Mouse (Mus musculus) intestine, embryonic 15.5 days (tissue): ENCODE results near the gene Lrrn3. TPM values are rescaled to one million over a fixed set of nuclear protein-coding genes. Genes with fewer than 3 reads are reported as not detected.

ENCODE experiments used
- ATAC-seq: fragments of 200-750 bp; cut with Nextera tagmentation; 2 replicates; pipeline ENCODE4 v1.8.0; 2017; ENCODE audit warnings: moderate TSS enrichment, moderate library complexity
- H3K27ac ChIP-seq: fragments of 300-500 bp; sonication (generic); 2 replicates; pipeline ENCODE4 v1.5.1; 2015; ENCODE audit warnings: mild to moderate bottlenecking, inconsistent platforms
- H3K27me3 ChIP-seq: fragments of 300-500 bp; sonication (generic); replicated peaks from 2 replicates; pipeline ENCODE4 v1.6.1; 2015; ENCODE audit warnings: inconsistent platforms
- H3K36me3 ChIP-seq: fragments of 300-500 bp; sonication (generic); 2 replicates; pipeline ENCODE4 v1.6.1; 2015; ENCODE audit warnings: inconsistent platforms
- H3K4me1 ChIP-seq: fragments of 300-500 bp; sonication (generic); replicated peaks from 2 replicates; pipeline ENCODE4 v1.6.1; 2015; ENCODE audit warnings: inconsistent platforms
- H3K4me2 ChIP-seq: fragments of 300-500 bp; sonication (generic); replicated peaks from 2 replicates; pipeline ENCODE4 v1.6.1; 2015; ENCODE audit warnings: mild to moderate bottlenecking, inconsistent platforms
- H3K4me3 ChIP-seq: fragments of 300-500 bp; sonication (generic); replicated peaks from 2 replicates; pipeline ENCODE4 v1.5.1; 2015; ENCODE audit warnings: inconsistent platforms
- H3K9ac ChIP-seq: fragments of 300-500 bp; sonication (generic); 2 replicates; pipeline ENCODE4 v1.6.1; 2015; ENCODE audit warnings: inconsistent platforms
- H3K9me3 ChIP-seq: fragments of 300-500 bp; sonication (generic); 2 replicates; pipeline ENCODE4 v1.6.1; 2016; ENCODE audit warnings: inconsistent platforms
- WGBS: fragments of 180-500 bp; shearing (Covaris S2); methylation state at CpG from one replicate; pipeline ENCODE4 v1.1.7; 2015; 5-methylcytosine and 5-hydroxymethylcytosine counted together
- polyA plus RNA-seq: library from polyadenylated mRNA; unstranded; fragments of >200 nt; fragmentation: Nextera tagmentation; extraction: Ambion mirVana; gene quantifications from 2 replicates; pipeline ENCODE4 v1.2.1, GENCODE M21; 2015

Lrrn3 gene
- polyA plus RNA-seq, result 7.6 and 9.6 TPM in 2 replicates

DNA sequence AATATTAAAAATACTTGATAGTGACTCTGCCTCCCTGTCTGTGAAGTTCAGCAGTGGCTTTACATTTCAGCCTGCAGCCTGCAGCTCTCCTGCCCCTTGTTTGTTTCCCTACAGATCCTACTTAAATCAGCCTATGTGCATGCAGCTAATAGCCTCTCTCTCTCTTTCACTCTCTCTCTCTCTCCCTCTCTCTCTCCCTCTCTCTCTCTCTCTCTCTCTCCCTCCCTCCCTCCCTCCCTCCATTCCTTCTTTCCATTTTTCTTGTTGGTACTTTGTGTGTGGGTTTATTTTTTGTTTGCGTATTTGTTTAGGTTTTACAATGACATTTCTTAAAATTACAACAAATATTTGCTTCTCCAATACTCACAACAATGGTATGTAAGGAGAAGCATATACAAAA lies at the start of gene Lrrn3:
Lrrn3 (minus strand) TSS at position 101 of the 400 bp plus-strand sequence.
- peak within 1 kb of the TSS; percentile 26 for H3K4me3 ChIP-seq
- H3K9ac ChIP-seq, result 0 out of 2 replicates have a peak within 1 kb of the TSS, but pooled peaks have one; percentile 0
- H3K4me1 ChIP-seq, result no peaks in the 10 kb centered on the region
- no peaks in the 10 kb centered on the region for H3K36me3 ChIP-seq
- 97% methylated on average over 1 of the region's 1 CpGs for WGBS
- H3K27me3 ChIP-seq, result no peaks in the 10 kb centered on the region
- no peaks in the 10 kb centered on the region for H3K9me3 ChIP-seq
- H3K4me2 ChIP-seq, result peak within 1 kb of the TSS; percentile 59
- no peak within 1 kb of the TSS for H3K27ac ChIP-seq
- ATAC-seq, result no peak

DNA sequence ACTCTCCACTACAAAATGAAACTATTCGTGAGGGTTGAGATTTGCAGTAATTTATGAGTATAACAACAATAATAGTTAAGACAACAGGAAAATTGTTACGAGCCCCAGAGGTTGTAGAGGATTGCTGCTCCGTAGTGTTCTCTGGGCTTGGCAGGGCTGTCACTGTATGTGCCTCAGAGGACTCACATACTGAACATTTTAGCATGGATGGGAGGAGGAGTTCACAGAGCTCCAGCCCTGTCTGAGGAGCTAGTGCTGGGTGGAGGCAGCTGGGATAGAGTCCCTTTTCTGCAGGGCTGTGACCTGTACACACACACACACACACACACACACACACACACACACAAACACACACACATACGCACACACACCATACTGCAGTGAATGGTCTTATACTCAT lies 42.2 kb upstream of the Lrrn3 start:
- WGBS, result 72% methylated on average over 4 of the region's 4 CpGs
- Histone ChIP-seq H3K27ac (no peak overlapping the region), H3K4me3 (no peak overlapping the region), H3K9ac (no peak overlapping the region), H3K4me2 (no peak overlapping the region), H3K27me3 (no peaks in the 10 kb centered on the region), H3K36me3 (no peaks in the 10 kb centered on the region), H3K4me1 (no peaks in the 10 kb centered on the region), H3K9me3 (no peaks in the 10 kb centered on the region)
- no peak for ATAC-seq

DNA sequence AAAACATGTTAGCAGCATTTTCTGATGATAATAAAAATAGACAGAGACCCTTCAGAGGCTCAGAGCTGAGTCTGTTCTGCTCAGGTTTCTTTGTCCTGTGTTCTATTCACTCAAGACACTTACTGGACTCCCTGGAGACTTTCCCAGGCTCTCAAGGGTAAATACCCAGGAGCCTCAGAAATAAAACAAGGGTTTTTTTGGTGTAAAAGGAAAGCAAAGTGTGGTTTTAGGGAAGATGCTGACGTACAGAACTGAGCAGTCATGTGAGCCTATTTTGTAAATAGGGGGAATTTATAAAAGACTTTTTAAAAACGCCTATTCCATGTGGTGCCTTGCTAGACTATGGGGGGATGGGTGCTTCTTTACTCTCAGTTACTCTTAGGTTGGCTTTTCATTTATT lies 40.5 kb upstream of the Lrrn3 start:
- no peaks in the 10 kb centered on the region for H3K4me1 ChIP-seq
- ATAC-seq, result no peak
- no peaks in the 10 kb centered on the region for H3K36me3 ChIP-seq
- no peaks in the 10 kb centered on the region for H3K9me3 ChIP-seq
- no peak overlapping the region for H3K4me3 ChIP-seq
- H3K27ac ChIP-seq, result no peak overlapping the region
- H3K4me2 ChIP-seq, result no peak overlapping the region
- WGBS, result 71% methylated on average over 2 of the region's 2 CpGs
- H3K9ac ChIP-seq, result no peak overlapping the region
- H3K27me3 ChIP-seq, result no peaks in the 10 kb centered on the region

DNA sequence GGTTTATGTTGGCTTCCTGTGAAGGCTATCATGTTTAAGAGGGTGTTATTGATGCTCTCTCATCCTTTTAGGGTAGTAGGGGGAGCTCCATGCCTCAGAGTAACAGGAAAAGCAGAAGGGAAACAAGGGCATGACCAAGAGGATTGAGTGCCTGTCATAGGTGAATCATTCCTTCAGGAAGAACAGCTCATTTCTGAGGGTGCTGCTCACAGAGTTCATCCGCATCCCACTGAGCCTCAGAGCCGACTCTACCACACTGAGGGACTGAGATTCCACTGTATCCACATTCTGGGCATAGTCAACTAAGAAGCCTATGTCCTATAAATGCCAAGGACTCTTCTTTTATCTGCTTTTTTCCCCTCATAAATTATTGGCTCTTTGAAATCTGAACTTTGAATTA lies 35.4 kb upstream of the Lrrn3 start:
- 80% methylated on average over 2 of the region's 2 CpGs for WGBS
- no peak for ATAC-seq
- no peaks in the 10 kb centered on the region for H3K36me3 ChIP-seq
- H3K27ac ChIP-seq, result no peak overlapping the region
- no peak overlapping the region for H3K4me2 ChIP-seq
- H3K9ac ChIP-seq, result no peak overlapping the region
- H3K4me1 ChIP-seq, result no peaks in the 10 kb centered on the region
- no peaks in the 10 kb centered on the region for H3K9me3 ChIP-seq
- no peaks in the 10 kb centered on the region for H3K27me3 ChIP-seq
- no peak overlapping the region for H3K4me3 ChIP-seq

DNA sequence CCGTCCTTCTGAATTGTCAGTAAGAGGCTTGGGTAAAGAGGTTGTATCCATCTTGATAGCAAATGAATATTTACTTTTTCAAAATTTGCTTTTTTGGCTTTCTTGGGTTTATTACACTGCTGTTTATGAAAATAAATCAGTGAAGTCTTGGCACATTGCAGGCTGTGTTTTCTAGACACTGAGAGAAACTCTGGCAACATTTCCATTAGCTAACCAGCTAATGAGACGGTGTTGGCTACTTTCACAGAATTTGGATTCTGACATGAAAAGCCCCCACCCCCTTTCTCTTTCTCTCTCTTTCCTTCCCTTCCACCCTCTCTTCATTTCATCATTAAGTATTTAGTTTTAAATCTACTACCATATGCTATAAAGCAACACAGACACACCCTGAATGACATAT lies 34.1 kb upstream of the Lrrn3 start:
- Histone ChIP-seq H3K27ac (no peak overlapping the region), H3K4me3 (no peak overlapping the region), H3K4me2 (no peak overlapping the region), H3K9ac (no peak overlapping the region), H3K36me3 (no peaks in the 10 kb centered on the region), H3K9me3 (no peaks in the 10 kb centered on the region), H3K4me1 (no peaks in the 10 kb centered on the region), H3K27me3 (no peaks in the 10 kb centered on the region)
- 60% methylated on average over 2 of the region's 2 CpGs for WGBS
- ATAC-seq, result no peak

DNA sequence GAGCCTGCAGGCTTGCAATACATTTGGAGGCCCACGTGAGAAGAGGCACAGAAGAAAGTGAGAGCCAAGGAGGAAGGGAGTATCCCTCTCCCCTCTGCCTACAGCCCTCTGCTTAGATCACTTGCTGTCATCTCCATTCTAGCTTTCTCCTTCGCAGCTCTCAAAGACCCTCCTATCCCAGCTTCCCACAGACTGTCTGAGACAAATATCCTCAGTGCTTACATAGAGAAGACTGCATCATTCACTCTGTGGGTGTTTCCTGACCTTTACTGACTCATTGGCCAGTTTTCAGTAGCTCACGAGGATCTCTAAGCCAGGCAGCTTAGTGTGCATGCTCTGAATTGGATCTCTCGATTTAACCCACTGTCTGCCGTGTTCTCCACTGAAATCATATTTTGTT lies 32.7 kb upstream of the Lrrn3 start:
- H3K9me3 ChIP-seq, result no peaks in the 10 kb centered on the region
- no peaks in the 10 kb centered on the region for H3K27me3 ChIP-seq
- no peak overlapping the region for H3K4me2 ChIP-seq
- no peak overlapping the region for H3K9ac ChIP-seq
- WGBS, result 49% methylated on average over 5 of the region's 5 CpGs
- H3K27ac ChIP-seq, result no peak overlapping the region
- no peaks in the 10 kb centered on the region for H3K36me3 ChIP-seq
- no peaks in the 10 kb centered on the region for H3K4me1 ChIP-seq
- no peak overlapping the region for H3K4me3 ChIP-seq
- ATAC-seq, result no peak

DNA sequence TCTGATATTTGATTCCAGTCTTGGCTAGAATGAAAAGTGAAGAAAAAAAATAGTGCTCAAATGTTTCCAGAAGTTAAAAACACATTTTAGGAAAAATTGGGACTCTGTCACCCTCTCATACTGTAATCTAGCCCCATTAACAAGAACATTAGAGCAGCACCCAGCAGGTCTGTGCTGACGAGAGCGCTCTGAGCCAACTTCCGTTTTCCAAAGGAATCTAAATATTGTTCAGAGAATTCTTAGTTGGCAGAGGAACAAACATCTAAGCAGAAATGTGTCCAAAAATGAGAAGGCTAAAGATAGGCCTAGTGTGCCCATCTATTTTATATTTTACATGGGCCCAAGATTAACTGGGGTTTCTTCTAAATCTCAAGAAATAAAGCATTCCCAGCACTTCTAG lies 24.4 kb upstream of the Lrrn3 start:
- Histone ChIP-seq H3K9me3 (no peaks in the 10 kb centered on the region), H3K4me2 (no peak overlapping the region), H3K4me1 (no peaks in the 10 kb centered on the region), H3K27me3 (no peaks in the 10 kb centered on the region), H3K27ac (no peak overlapping the region), H3K4me3 (no peak overlapping the region), H3K36me3 (no peaks in the 10 kb centered on the region), H3K9ac (no peak overlapping the region)
- WGBS, result 77% methylated on average over 3 of the region's 3 CpGs
- no peak for ATAC-seq

DNA sequence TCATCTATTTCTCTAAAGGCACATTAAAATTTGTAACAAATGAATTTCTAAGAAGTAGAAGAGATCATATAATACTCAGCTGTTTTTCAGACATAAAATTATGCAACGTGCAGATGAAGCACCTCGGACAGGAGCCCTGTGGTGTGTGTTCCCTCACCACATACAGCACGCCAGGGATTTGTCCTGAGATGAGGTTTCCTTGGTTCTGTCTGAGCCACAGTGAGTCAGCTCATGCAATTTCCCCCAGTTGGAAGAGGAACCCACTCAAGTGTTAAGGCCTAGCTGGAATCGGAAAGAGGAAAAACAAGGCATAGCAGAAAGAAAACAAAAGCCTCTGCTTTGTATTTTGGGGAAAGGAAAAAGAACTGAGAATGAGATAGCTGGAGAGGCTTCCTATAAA lies 22.4 kb upstream of the Lrrn3 start:
- Histone ChIP-seq H3K9me3 (no peaks in the 10 kb centered on the region), H3K27ac (no peak overlapping the region), H3K4me1 (no peaks in the 10 kb centered on the region), H3K4me2 (no peak overlapping the region), H3K9ac (no peak overlapping the region), H3K4me3 (no peak overlapping the region), H3K27me3 (no peaks in the 10 kb centered on the region), H3K36me3 (no peaks in the 10 kb centered on the region)
- ATAC-seq, result no peak
- 88% methylated on average over 4 of the region's 4 CpGs for WGBS

DNA sequence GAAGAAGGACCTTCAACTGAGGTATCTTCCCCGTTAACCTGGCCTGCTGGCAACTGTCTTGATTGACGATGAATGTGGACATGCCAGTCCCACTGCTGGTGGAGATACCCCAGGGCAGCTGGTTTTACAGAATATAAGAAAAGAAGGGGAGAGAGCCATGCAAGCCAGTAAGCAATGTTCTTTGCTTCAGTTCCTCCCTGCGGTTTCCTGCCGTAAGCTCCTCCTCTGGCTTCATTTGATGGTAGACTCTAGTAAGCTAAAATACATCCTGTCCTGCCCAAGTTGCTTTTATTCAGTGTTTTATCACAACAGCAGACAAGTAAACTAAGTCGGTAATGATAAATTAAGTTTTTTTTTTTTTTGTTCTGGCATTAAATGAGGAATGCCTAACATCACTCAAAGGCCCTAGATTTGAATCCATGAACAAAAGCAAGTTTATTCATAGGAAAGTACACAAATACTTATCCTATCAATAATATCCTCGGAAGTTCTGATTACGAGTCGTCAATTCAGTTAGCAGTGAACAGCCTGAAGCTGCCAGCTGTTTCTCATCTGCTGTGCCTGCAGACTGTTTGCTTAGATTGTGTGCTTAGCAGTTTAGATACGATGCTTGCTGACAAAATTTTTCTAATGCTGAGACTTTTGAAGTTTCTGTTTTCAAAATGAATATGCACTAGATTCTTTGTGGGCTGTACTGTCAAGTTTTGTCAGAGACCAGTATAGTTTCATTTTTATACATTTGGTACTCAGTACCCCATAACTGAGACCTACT lies 14.0 kb upstream of the Lrrn3 start:
- no peaks in the 10 kb centered on the region for H3K4me1 ChIP-seq
- no peaks in the 10 kb centered on the region for H3K36me3 ChIP-seq
- no peak overlapping the region for H3K4me2 ChIP-seq
- no peaks in the 10 kb centered on the region for H3K27me3 ChIP-seq
- H3K9me3 ChIP-seq, result no peaks in the 10 kb centered on the region
- H3K9ac ChIP-seq, result no peak overlapping the region
- no peak overlapping the region for H3K4me3 ChIP-seq
- no peak overlapping the region for H3K27ac ChIP-seq
- no peak for ATAC-seq
- 43% methylated on average over 9 of the region's 9 CpGs for WGBS

DNA sequence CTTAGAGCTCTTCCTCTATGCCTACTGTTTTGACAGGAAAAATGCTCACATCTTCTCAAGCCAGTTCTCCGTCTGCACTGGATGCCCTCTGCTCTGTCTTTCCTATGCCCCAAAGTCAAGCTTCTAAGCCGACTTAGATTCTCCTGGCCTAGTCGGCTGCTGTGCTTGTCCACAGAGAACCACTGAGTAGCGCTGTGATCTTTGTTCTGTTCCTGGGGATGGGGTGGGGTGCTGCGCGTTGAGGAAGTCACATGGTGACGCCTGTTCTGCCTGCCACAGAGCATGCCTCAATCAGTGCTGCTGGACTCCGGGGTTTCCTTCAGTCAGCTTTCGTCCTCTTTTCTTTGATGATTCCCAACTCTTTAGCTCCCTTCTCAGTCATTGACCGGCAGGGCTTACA lies 8.4 kb upstream of the Lrrn3 start:
- ATAC-seq, result no peak
- Histone ChIP-seq H3K4me3 (no peak overlapping the region), H3K9me3 (no peaks in the 10 kb centered on the region), H3K27me3 (no peaks in the 10 kb centered on the region), H3K36me3 (no peaks in the 10 kb centered on the region), H3K27ac (no peak overlapping the region), H3K4me2 (no peak overlapping the region), H3K9ac (no peak overlapping the region), H3K4me1 (no peaks in the 10 kb centered on the region)
- WGBS, result 51% methylated on average over 10 of the region's 10 CpGs

DNA sequence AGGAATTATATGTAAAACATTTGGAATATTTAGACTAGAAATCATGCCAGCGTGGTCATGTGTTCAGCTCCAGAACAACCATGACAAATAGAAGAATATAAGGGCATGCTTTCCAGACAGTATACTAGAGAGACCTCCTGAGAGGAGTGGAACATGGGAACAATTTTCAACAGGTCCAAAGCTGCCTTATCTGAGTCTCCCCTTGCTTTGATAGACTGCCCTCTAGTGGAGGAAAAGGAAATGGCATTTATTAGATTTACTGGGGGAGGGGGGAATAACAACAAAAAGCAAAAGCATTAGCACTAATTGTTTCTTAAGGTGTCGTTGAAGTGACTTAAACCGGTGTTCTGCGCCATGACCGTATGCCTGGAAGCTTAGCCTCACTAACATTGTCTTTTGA lies 774 bp upstream of the Lrrn3 start:
- peak; percentile 61 for ATAC-seq
- 25% methylated on average over 5 of the region's 5 CpGs for WGBS
- Histone ChIP-seq H3K4me2 (no peak overlapping the region), H3K9ac (no peak overlapping the region), H3K27ac (no peak overlapping the region), H3K4me3 (no peak overlapping the region), H3K36me3 (no peaks in the 10 kb centered on the region), H3K9me3 (no peaks in the 10 kb centered on the region), H3K27me3 (no peaks in the 10 kb centered on the region), H3K4me1 (no peaks in the 10 kb centered on the region)

DNA sequence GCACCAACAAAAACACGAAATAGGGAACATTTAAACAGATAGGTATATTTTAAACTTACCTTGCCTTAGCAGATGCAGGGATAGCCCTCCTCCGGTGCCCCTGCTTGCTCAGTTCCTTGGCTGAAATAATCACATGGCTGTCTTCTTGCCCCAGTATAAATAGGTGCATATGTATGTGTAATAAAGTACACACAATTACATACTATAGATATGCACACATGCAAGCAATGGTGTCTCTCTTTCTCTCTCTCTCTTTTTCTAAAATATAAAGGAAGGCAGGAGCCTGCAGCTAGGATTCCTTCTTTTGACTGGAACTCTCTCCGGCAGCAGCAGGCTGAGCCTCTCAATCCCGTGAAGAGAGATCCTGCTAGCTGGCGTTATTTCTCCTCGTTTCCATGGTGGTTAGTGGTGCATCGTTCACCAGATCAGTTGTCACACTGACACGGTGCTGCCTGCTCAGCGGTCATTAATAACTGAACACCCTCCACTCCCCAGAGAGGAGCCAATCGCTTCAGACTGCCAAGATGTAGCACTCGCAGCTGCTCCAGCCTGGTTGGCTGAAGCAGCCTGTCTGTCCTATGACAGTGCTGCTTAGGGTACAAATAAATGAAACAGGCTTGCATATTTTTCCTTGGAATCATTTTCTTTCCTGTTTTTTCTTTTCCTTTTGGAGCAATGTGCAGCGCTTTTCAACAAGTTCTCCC lies 567 bp downstream of the Lrrn3 start:
- Histone ChIP-seq H3K4me3 (peak overlapping the region; percentile 26), H3K9ac (no peak overlapping the region), H3K4me1 (no peaks in the 10 kb centered on the region), H3K36me3 (no peaks in the 10 kb centered on the region), H3K4me2 (peak overlapping the region; percentile 59), H3K27me3 (no peaks in the 10 kb centered on the region), H3K27ac (no peak overlapping the region), H3K9me3 (no peaks in the 10 kb centered on the region)
- 21% methylated on average over 12 of the region's 12 CpGs for WGBS
- ATAC-seq, result peak; percentile 79
